Mouse (Mus musculus) layer of hippocampus, postnatal 14 days (tissue): ENCODE measurements at regions not wholly inside any gene's neighbourhood (a gene's known extent, or its start where the extent isn't known, plus 50 kb on each side); places are given as distances from the start of the nearest gene placed in this dataset.

Experiments used
- DNase-seq, 2 experiments: peaks; one replicate each; pipeline ENCODE4 v3.0.0; 2021 to 2022; ENCODE audit warnings: low spot score in 2 of 2, mixed read lengths in 1 of 2

DNA sequence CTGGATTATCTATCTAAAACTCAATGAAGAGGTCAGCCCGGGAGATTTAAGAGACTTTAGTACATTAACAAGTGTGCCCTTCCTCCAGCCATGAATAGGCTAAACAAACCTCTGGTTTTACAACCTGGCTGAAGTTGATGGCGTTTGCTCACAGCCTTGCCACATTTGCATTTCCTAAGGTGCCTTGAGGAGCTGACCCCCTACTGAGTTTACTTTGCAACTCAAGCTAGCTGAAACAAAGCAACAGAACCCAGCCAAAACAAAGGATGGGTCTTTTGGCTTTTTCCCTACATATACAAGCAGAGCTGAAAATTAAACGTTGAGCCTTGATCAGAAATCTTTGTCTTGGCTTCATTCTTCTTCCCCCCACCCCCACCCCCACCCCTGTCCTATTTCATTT lies 51.7 kb upstream of the Hpf1 start:
- no peak for DNase-seq
